Mouse (Mus musculus): ENCODE results near the gene Tlk2. TPM values are rescaled to one million over a fixed set of nuclear protein-coding genes. Genes with fewer than 3 reads are reported as not detected.

Tlk2 gene
- polyA plus RNA-seq, 1 experiment from 2014 or later: 17.5 TPM

- no peak for TF ChIP-seq CTCF (IDR thresholded peaks at IDR 0.05; ENCODE audit: low read depth)
- no peaks in the 10 kb centered on the region for H3K9me3 ChIP-seq (replicated peaks; ENCODE audit: low read length)
- DNase-seq (ENCODE audit: low spot score) (peak; percentile 18), ATAC-seq (replicated peaks; ENCODE audit: low FRiP score, low read depth) (no peak)
- H3K4me2 ChIP-seq (ENCODE audit: low read length): no peak overlapping the region
- no peak overlapping the region for H3K9ac ChIP-seq (ENCODE audit: low read depth, low read length)
- H3K27me3 ChIP-seq (ENCODE audit: insufficient read depth, low read length): no peaks in the 10 kb centered on the region
- H3K4me1 ChIP-seq (replicated peaks; ENCODE audit: insufficient read depth, low read length): no peaks in the 10 kb centered on the region
- no peak overlapping the region for H3K27ac ChIP-seq
- 75% methylated on average over 4 of the region's 4 CpGs for WGBS
- H3K4me3 ChIP-seq (replicated peaks; ENCODE audit: low read depth, low read length): no peak overlapping the region
- H3K36me3 ChIP-seq (ENCODE audit: insufficient read depth, low read length): peaks cover 23% of the 10 kb centered on the region; the same call in 1 of the 2 replicates
Measured at GRCm38 (mm10) chr11:105261601-105262351, 83.2 kb downstream of the Tlk2 start.

GRCm38 (mm10) chr11:105264506-105264905 lies 85.9 kb downstream of the Tlk2 start:
- DNase-seq (ENCODE audit: low spot score): no peak
- no peak overlapping the region for H3K27ac ChIP-seq
- no peak for TF ChIP-seq CTCF (IDR thresholded peaks at IDR 0.05; ENCODE audit: low read depth)
- 0 out of 2 replicates have a peak, but pooled peaks cover 31% of the 10 kb centered on the region for H3K36me3 ChIP-seq (ENCODE audit: insufficient read depth, low read length)
- ATAC-seq (replicated peaks; ENCODE audit: low FRiP score, low read depth): no peak
- no peaks in the 10 kb centered on the region for H3K27me3 ChIP-seq (ENCODE audit: insufficient read depth, low read length)
- H3K4me2 ChIP-seq (ENCODE audit: low read length): no peak overlapping the region
- H3K9ac ChIP-seq (ENCODE audit: low read depth, low read length): no peak overlapping the region
- H3K4me1 ChIP-seq (replicated peaks; ENCODE audit: insufficient read depth, low read length): no peaks in the 10 kb centered on the region
- no peaks in the 10 kb centered on the region for H3K9me3 ChIP-seq (replicated peaks; ENCODE audit: low read length)
- H3K4me3 ChIP-seq (replicated peaks; ENCODE audit: low read depth, low read length): no peak overlapping the region

GRCm38 (mm10) chr11:105264988-105265387 lies 86.4 kb downstream of the Tlk2 start:
- no peak for ATAC-seq (replicated peaks; ENCODE audit: low FRiP score, low read depth)
- no peak for TF ChIP-seq CTCF (IDR thresholded peaks at IDR 0.05; ENCODE audit: low read depth)
- no peak for DNase-seq (ENCODE audit: low spot score)
- H3K9ac ChIP-seq (ENCODE audit: low read depth, low read length): no peak overlapping the region
- 86% methylated on average over 3 of the region's 3 CpGs for WGBS
- H3K9me3 ChIP-seq (replicated peaks; ENCODE audit: low read length): no peaks in the 10 kb centered on the region
- H3K4me3 ChIP-seq (replicated peaks; ENCODE audit: low read depth, low read length): no peak overlapping the region
- H3K4me1 ChIP-seq (replicated peaks; ENCODE audit: insufficient read depth, low read length): no peaks in the 10 kb centered on the region
- H3K36me3 ChIP-seq (ENCODE audit: insufficient read depth, low read length): 0 out of 2 replicates have a peak, but pooled peaks cover 31% of the 10 kb centered on the region
- H3K27me3 ChIP-seq (ENCODE audit: insufficient read depth, low read length): no peaks in the 10 kb centered on the region
- H3K27ac ChIP-seq: no peak overlapping the region
- H3K4me2 ChIP-seq (ENCODE audit: low read length): no peak overlapping the region

GRCm38 (mm10) chr11:105270155-105270554 lies 91.5 kb downstream of the Tlk2 start:
- peaks cover 31% of the 10 kb centered on the region for H3K36me3 ChIP-seq (ENCODE audit: insufficient read depth, low read length)
- DNase-seq (ENCODE audit: low spot score) (peak; percentile 84), ATAC-seq (replicated peaks; ENCODE audit: low FRiP score, low read depth) (no peak)
- no peaks in the 10 kb centered on the region for H3K27me3 ChIP-seq (ENCODE audit: insufficient read depth, low read length)
- H3K9me3 ChIP-seq (replicated peaks; ENCODE audit: low read length): no peaks in the 10 kb centered on the region
- WGBS: 20% methylated on average over 2 of the region's 2 CpGs
- H3K9ac ChIP-seq (ENCODE audit: low read depth, low read length): no peak overlapping the region
- peak; percentile 73 for TF ChIP-seq CTCF (IDR thresholded peaks at IDR 0.05; ENCODE audit: low read depth)
- no peak overlapping the region for H3K4me3 ChIP-seq (replicated peaks; ENCODE audit: low read depth, low read length)
- H3K4me1 ChIP-seq (replicated peaks; ENCODE audit: insufficient read depth, low read length): no peaks in the 10 kb centered on the region
- H3K27ac ChIP-seq: no peak overlapping the region
- H3K4me2 ChIP-seq (ENCODE audit: low read length): no peak overlapping the region

GRCm38 (mm10) chr11:105280456-105280855 lies 101.8 kb downstream of the Tlk2 start:
- no peak for DNase-seq (ENCODE audit: low spot score)
- no peak for TF ChIP-seq CTCF (IDR thresholded peaks at IDR 0.05; ENCODE audit: low read depth)
- no peak overlapping the region for H3K9ac ChIP-seq (ENCODE audit: low read depth, low read length)
- no peak overlapping the region for H3K4me2 ChIP-seq (ENCODE audit: low read length)
- no peak overlapping the region for H3K4me3 ChIP-seq (replicated peaks; ENCODE audit: low read depth, low read length)
- no peak overlapping the region for H3K27ac ChIP-seq
- WGBS: 78% methylated on average over 6 of the region's 6 CpGs
- H3K9me3 ChIP-seq (replicated peaks; ENCODE audit: low read length): no peaks in the 10 kb centered on the region
- peaks cover 36% of the 10 kb centered on the region for H3K36me3 ChIP-seq (ENCODE audit: insufficient read depth, low read length)
- no peak for ATAC-seq (replicated peaks; ENCODE audit: low FRiP score, low read depth)
- no peaks in the 10 kb centered on the region for H3K27me3 ChIP-seq (ENCODE audit: insufficient read depth, low read length)
- H3K4me1 ChIP-seq (replicated peaks; ENCODE audit: insufficient read depth, low read length): no peaks in the 10 kb centered on the region

- Histone ChIP-seq H3K4me3 (replicated peaks; ENCODE audit: low read depth, low read length) (no peak overlapping the region), H3K4me2 (ENCODE audit: low read length) (no peak overlapping the region), H3K4me1 (replicated peaks; ENCODE audit: insufficient read depth, low read length) (no peaks in the 10 kb centered on the region), H3K27me3 (ENCODE audit: insufficient read depth, low read length) (no peaks in the 10 kb centered on the region), H3K36me3 (ENCODE audit: insufficient read depth, low read length) (peaks cover 28% of the 10 kb centered on the region), H3K9me3 (replicated peaks; ENCODE audit: low read length) (no peaks in the 10 kb centered on the region), H3K9ac (ENCODE audit: low read depth, low read length) (no peak overlapping the region), H3K27ac (no peak overlapping the region)
- TF ChIP-seq CTCF (IDR thresholded peaks at IDR 0.05; ENCODE audit: low read depth): no peak
- WGBS: 86% methylated on average over 7 of the region's 7 CpGs
- no peak for ATAC-seq (replicated peaks; ENCODE audit: low FRiP score, low read depth)
- DNase-seq (ENCODE audit: low spot score): no peak
Measured at GRCm38 (mm10) chr11:105281291-105281690, 102.7 kb downstream of the Tlk2 start.

Measured in kidney, postnatal 0 days (tissue).